Mouse (Mus musculus): ENCODE results near the gene Chst5.

Chst5 gene

DNA sequence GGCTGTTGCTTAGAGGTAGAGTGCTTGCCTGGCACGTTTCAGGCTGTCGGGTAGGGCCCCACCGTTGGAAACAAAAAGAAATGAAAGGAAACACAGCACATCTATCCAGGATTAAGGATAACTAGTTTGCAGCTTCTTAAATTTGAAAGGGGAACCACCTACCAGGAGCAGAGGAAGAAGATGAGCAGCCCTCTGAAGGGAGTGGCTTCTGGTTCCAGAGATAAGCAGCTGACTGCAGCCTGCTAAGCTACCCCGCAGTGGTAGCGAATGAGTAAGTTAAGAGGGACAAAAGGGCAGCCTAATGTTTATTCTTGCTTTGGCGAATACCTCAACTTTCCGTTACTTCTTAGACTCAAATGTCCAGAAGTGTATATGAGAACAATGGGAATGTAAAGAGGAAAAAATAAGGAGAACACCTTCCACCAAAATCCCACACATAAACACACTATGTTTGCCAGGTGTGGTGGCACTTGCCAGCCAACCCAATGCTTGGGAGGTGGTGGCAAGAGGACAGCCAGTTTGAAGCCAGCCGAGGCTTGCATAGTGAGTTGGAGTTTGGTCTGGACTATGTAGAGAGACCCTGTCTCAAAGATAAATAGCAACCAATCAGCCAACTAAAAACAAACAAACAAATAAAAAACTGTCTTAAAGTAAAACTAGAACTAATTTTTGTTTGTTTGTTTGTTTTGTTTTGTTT is 19.5 kb upstream of the Chst5 start:
- DNase-seq, result no peak

DNA sequence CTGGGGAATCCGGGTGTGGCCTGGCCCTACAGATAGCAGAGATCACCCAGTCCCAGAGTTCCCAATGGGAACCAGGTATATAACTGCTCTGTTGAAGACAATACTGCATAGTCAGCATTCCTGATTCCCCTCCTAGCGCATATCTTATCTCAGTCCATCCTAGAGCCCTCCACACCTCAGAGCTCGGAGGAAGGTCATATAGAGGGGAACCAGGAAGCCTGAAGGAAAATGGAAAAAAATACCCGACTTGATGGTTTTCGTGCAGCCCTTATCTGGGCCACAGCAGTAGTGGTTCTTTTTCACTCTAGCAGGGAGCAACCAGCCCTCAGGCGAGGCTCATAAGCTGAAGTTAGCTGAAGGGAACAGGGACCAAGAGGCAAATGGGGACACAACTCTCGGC is 14.7 kb upstream of the Chst5 start:
- no peak for DNase-seq

DNA sequence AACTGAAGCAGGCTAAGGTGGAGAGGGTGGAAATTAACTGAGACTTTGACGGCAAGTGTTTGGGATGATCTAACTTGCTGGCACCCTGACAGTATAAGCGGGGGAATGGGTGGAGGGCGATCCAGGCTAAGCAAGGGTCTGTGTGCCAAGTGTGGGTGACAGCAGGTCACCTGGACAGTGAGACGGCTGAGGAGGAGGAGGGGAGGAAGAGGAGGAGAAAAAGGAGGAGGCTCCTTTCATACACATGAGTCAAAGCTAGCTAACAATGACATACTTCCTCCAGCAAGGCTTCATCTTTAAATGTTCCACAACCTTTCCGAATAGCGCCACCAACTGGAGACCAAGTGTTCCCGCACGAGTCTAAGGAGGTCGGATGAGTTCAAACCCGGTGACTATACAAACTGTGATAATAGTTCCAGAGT is 13.1 kb upstream of the Chst5 start:
- peak; percentile 77 for DNase-seq

DNA sequence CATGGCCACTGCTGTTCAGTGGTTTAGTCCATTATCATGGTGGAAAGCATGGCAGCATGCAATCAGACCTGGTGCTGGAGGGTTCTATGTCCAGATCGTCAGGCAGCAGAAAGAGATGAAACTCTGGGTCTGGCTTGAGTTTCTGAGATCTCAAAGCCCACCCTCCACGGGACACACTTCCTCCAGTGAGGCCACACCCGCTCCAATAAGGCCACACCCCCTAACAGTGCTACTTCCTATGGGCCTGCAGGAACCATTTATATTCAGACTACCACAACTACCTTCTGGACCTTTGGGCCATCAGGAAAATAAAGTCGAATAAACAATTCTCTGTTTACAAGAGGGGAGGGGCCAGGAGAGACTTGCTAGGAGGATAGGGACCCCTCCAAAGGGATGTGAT is 10.7 kb upstream of the Chst5 start:
- DNase-seq, result no peak

DNA sequence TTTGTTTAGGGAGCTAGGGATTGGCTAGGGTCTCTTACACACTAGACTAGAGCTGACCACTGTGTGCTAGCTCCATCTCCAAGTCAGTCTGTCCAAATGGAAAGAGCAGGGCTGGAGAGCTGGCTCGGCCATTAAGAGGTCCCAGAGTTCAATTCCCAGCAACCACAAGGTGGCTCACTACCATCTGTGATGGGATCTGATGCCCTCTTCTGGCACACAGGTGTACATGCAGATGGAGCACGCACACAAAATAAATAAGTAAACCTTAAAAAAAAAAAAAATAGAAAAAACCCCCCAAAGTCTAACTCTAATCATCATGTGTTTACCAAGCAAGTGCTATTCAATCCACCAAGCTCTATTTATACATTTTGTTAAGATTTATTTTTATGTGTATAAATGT is 9.4 kb upstream of the Chst5 start:
- DNase-seq, result no peak

DNA sequence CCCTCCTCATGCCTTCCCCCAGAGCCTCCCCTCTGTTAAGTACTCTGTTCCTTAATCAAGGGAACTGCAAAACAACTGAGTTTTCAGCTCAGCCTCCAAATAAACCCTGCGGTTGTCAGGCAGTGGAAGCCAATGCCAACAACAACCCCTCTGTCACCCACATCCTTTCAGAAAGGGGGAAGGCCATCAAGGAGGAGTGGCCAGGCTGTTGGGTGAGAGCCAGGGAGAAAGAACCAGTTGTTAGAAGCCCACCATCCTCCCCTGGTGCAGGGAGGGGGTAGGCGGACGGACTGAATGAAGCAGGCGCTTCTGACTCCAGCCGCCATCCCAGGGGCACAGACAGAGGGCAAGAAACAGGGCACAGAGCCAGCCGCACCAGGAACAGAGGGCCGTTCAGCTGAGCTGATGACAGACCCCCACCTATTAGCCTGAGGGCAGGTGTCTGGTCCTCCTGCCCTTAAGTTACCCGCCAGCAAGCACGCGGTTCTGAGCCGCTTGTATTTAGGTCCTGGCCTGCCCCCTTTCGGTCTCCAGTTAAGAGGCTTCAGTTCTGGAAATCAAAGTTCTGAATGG is 2.7 kb upstream of the Chst5 start:
- DNase-seq, result no peak

DNA sequence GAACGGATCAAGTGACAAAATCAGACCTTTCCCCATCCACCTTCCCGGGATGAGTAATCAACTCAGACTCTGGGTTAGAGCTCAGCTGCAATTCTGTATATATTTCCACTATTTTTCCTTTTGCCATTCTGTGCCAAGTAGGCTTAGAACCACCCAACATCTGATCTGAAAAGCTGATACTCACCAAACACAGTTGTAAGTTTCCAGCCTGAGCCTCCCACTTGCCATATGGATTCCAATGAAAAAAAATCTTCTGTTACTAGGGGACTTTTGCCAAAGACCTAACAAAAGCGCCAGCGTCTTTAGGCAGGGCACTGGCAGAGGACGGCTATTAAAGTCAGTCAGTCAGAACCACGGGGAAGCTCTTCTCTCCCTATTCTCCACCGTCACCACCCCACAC is 1.3 kb upstream of the Chst5 start:
- DNase-seq, result no peak

DNA sequence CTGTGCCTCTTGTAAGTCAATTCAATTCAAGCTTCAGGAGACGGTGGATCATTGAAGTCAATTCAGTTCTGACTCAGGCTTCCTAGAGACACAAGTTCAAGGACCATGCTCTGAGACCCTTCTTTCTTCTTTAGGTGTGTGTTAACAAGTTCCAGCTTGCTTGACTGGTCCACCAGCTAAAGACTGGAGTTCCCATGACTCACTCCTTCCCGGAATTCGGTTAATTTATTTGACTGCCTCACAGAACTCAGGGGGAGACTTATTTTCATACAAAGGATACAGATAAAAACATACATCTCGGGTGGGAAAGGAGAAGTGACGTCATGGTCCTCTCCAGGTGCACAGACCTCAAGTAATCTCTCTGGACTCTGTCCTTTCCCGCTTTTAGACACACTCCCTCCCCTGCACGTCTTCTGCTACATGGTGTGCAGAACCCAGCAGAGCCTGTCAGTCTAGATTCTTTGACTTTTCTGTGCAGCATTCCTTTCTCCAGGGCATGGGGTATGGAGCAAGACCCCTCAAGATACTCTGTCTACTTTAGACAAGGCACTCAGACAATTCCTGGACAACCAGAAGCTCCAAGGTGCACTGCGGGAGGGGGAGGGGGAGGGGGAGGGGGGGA is 4.6 kb downstream of the Chst5 start:
- DNase-seq, result no peak

DNA sequence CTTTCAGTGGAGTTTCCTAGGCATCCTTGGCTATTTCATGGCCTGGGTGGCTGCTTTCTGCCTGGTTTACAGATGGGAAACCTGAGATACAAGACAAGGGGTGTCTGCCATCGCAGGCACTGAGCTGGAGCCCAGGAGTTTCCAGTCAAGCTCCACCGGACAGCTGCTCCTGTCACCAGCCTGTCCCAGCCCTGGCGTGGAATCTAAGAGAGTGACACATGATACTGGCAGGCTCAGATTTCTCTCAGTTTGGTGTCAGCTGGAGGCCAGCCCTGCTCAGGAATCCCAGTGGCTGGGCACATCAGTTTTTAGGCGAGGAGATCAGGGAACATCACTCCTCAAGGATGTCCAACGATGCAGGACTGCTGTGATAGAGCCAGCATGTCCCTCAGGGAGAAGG is 8.2 kb downstream of the Chst5 start:
- no peak for DNase-seq

DNA sequence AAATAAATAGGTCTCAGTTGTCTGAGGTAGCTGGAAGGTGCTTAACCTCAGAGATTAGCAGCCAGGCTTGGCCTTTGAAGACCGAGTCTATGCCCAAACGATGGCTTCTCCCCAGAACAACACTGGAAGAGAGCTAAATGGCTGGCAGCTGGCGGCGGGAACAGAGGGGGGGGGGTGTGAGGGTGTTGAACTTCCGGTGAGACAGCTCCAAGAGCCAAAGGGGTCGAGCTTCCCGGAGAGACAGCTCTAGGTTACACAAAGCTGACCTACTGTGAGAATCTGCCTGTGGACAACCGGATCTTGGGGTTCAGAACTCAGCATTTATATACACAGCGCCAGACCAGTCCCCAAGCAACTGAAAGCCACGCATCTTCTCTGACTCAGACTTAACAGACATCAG is 11.7 kb downstream of the Chst5 start:
- DNase-seq, result no peak

DNA sequence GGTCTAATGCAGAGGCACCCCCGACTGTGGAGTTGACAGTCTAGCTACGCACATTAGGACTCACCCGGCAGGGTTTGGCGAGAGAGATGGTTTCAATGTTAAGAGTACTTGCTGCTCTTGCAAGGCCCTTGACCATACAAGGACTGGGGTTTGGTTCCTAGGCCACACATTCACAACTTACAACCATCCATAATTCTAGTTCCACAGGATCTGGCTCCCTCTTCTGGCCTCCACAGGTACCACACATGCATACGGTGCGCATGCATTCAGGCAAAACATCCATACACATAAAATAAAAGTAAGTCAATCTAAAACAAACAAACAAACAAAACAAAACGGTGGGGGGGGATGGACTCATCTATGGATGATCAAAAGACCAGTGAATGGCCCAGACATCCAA is 15.3 kb downstream of the Chst5 start:
- peak; percentile 28 for DNase-seq

DNA sequence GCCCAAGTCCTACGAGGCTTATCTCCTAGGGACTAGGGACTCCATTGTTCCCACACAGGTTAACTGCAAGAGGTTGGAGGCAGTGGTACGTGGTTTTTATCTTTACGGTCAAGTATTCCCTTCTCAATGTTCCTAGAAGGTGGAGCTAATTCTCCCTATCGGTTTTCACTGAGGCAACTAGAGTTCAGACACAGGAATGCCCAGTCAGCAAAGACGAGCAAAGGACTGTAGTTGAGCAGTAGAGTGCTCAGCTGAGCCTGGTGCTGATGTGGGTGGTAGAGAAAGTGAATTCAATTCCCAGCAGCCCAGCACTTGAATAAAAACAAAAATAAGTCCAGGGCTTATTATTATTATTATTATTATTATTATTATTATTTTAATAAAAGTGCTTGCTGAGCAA is 17.6 kb downstream of the Chst5 start:
- no peak for DNase-seq

DNA sequence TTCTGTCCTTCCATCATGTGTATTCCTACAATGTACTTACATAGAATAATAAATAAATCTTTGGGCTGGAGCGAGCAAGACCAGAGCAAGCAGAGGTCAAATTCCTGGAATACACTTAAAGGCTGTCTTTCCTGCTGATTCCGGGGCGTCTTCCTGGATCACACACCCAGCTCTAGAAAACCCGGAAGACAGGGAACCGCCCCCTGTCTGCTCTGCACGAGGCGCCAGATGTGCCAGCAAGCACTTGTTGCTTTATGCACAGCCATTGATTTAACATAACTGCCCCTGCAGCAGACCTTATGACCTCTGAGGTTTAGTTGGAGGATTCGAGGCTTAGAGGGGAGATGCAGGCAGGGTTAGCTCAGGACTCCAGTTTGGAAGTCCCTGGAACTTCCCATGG is 18.3 kb downstream of the Chst5 start:
- no peak for DNase-seq

DNA sequence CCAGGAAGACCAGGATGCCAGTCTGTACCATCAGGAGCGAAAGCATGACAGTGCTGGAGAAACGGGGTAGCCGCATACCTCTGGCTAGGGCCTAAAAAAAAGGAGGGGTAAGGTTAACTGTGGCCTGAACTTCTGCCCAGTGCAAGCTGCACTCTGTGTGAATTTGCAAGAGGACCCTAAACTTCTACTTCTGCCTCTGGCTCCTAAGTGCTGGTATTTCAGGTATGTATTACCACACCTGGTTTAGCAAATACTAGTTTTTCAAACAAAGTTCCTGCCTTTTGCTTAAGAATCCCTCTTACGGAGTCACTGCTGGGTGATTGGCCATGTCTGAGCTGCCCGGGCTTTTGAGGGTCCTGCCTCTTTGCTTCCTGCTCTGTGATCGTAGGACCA is 19.3 kb downstream of the Chst5 start:
- no peak for DNase-seq

DNA sequence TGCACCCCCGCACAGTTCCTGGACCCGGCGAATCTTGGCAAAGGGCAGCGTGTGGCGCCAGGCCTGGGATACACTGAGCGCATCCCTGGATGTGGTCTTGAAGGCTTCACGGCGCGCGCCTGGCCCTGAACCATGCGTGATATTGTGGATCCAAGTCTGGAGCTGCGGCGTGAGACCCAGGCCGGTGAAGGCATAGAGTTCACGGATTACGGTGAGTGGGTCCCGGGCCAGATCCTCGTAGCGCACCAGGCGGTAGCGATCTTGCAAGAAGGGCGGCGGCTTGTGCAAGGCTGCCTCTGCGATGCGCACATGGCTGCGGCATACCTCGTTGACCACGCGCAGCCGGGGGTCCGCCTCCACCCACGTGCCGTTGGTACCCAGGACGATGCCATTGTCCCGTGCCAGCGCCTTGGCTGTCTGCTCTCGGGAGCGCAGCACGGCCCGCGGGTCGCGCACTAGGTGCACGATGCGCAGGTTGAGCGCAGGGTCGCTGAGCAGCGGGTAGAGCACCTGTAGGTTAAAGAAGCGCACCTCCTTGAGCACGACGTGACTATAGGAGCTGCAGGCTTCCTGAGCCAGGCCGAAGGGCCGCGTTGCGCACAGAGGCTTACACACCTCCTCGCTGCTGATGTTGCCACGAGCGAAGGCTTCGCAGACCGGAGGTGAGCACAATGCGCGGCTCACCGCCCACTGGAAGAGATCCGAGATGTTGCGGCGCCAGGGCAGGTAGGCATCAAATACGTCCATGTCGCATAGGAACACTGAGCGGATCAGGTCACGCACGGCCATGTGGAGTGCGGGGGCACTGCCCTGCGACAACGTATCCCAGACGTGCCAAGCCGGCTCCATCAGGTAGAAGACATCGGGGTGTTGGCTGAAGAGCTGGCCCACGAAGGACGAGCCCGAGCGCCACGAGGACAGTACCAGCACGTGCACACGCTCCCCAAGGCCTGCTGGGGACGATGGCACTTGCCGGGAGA is 20.0 kb downstream of the Chst5 start:
- no peak for DNase-seq

DNA sequence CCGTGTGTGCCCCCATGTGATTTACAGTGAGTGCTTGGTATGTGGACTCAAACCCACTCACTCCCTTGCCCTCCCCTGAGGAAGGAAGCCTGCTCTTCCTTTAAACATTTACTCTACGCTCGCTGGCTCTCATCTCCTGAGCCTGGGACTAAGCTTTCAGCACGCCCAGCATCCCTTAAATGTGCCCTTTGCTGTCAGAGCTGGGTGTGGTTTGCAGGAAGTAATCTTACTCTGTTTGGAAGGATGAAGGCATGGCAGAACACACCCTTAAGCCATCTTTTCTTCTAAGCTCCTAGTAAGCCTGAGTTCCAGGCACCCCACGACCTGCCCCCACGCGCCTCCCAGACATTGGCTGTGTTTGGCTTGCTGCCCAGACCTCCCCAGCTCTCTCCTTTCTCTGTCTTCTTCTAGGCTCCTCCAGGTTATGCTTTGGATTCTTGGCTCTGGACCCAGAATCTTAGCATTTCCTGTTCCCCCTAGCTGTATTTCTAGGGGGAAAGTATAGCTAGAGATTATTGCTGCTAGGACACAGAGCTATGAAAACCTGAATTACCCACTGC is 22.1 kb downstream of the Chst5 start:
- no peak for DNase-seq

DNA sequence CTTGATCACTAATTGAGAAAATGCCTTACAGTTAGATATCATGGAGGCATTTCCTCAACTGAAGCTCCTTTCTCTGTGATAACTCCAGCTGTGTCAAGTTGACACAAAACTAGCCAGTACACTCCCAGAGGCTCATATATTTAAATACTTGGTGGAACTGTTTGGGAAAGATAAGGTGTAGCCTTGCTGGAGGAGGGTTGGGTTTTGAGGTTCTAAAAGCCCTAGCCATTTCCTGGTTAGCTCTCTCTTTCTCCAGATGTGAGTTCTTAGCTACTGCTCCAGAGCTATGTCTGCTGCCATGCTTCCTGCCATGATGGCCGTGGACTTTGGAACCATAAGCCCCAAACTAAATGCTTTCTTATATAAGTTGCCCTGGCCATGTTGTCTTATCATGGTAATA is 22.8 kb downstream of the Chst5 start:
- no peak for DNase-seq

DNA sequence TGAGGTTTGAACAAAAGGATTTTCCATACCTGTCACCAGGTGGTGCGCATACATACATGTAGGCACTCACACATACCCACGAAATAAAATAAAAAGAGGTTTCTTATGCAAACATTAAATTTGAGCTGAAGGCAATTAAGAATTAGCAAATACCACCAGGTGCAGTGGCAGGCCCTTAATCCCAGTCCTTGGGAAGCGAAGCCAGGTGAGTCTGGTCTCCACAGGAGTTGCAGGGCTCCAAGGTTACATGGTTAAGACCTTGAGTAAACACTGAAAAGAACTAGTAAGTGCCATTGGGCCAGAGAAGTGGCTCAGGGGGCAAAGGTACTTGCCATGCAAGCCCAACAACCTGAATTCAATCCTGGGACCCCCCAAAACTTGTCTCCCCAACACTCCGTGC is 26.6 kb downstream of the Chst5 start:
- DNase-seq, result no peak

DNA sequence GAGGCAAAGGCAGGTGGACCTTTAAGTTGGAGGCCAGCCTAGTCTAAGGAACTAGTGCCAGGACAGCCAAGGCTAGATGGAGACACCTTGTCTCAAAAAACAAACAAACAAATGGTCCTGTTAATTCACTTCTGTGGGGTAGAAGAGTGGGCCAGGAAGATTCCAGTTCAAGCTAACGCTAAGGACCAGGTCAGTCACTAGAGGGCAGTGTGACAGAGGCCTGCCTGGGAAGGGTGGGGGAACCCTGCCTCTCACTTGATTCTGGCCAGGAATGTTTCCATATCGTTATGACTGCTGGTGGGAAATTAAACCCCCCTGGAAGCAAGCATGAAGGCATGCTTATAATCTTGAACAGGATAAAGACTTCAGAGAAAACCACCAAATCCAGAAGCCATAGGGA is 28.7 kb downstream of the Chst5 start:
- peak; percentile 71 for DNase-seq

DNA sequence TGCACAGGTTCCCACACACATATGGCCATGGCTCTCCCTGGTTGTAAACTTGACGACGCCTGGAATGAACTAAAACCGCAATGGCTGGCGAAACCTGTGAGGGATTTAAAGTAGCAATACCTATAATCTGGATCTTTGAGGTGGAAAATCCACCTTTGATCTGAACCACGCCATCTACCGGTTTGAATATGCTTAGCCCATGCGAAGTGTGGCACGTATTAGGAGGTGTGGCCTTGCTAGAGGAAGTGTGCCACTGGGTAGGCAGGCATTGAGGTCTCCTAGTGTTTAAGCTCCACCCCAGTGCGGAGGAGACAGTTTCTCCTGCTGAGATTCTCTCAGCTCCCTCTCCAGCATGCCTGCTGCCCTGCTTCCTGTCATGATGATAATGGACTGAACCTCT is 32.5 kb downstream of the Chst5 start:
- no peak for DNase-seq

DNA sequence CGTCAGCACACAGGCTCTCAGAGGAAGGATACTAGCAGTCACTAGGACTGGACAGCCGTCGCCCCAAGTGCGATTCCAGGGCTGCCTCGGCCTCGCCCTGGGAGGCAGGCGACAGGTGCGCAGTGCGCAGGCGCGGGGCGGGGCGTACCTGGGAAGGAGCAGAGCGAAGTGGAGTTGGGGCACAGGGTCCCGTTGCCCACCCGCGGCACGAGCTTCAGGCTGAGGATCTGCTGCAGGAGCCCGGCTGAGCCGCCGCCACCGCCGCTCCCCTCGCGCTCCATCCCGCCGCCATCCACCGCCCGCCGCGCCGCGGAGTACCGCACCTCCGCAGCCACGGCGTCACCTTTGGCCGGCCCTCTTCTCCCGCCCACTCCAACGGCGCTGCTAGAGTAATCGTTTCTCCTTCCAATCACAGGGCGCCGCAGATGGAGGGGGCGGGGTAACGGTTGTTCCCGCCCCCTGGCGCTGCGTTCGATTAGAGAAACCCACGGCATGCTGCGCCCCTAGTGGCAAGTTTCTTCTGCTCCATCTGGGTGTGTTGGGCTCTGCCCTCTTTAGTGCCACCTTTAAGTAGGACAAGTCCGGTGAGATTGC is 33.8 kb downstream of the Chst5 start, which contains the start of gene Tmem170:
Gene Tmem170 (minus strand): TSS at position 396 of the 594 bp plus-strand sequence.
- peak; percentile 98 for DNase-seq

DNA sequence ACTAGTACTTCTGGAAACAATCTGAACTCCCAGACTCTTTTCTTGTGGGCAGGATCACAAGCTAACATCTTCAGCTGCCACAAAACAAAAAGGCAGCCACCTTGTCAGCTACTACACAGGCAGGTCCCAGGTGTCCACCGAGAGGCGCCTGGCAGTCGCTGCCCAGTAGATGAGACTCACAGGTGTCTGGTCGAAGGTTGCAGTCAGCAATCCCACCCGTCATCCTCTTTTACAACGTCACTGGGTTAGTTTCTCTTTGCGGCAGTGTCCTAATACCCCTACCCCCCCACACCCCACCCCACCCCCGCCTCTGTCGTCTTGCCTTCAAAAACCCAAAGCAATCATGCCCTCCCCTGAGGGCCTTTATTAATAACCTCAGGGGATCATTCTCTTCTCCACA is 34.5 kb downstream of the Chst5 start:
- peak; percentile 28 for DNase-seq

DNA sequence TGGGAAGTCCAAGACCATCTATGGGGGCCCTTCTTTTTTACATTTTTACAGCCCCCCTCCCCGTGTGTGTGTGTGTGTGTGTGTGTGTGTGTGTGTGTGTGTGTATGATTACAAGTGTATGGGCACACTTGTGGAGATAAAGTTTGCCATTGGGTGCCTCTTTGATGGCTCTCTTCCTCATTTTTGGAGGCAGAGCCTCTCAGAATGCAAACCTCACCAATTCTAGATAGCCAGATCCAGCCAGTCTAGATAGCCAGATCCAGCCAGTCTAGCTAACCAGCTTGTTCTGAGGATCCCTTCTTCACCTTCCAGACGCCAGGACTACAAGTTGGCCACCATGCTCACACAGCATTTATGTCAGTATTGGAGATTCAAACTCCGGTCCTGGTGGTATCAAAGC is 39.0 kb downstream of the Chst5 start:
- no peak for DNase-seq

Data from thymus, postnatal 4 days (tissue).